Mouse (Mus musculus): Measurements from ENCODE around the gene Senp1. TPM values are rescaled to one million over a fixed set of nuclear protein-coding genes. Genes with fewer than 3 reads are reported as not detected.

Gene Senp1
- 20.6 and 31.0 TPM in 2 replicates for polyA plus RNA-seq (2012; ENCODE audit: low replicate concordance)

DNA sequence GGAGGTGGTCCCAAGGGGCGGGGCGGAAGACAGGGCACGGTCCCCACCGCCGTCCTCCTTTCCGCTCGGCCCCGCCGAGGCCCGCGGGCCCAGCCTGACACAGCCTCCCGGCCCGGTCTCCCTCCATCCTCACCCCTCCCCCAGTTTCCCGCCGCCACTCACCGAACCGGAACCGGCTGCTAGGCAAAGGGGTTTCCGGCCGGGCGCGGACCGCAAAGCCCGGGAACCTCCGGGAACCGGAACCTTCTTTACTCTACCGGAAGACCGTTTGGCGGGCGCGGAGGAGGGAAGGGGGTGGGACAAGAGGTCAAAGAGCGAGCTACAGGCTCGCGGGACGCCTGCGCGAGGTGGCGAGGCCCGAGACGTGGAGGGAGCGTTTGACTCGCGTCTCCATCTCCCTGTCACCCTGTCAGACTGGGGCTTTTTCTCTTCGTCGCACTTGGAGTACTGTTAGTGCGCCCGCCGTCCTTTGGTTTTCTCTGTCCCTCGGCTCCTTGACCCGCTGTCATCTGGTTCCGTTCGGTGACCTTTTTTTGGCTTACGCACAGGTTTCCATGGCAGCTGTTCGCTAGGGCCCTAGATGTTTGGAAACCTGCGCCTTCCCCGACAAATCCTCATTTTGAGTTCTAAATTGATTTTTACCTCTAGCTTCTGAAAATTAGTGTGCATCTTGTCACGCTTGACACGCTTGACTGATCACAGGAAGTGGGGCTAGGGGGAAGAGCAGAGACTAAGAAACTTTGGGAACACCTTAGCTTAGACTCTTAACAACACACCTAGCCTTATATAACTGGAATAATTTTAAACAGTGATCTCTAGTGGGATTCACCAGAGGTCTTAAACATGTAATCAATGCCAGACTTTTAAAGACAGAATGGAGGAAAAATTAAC lies at the start of gene Senp1:
Senp1 (minus strand) TSS at position 624 of the 891 bp plus-strand sequence.

DNA sequence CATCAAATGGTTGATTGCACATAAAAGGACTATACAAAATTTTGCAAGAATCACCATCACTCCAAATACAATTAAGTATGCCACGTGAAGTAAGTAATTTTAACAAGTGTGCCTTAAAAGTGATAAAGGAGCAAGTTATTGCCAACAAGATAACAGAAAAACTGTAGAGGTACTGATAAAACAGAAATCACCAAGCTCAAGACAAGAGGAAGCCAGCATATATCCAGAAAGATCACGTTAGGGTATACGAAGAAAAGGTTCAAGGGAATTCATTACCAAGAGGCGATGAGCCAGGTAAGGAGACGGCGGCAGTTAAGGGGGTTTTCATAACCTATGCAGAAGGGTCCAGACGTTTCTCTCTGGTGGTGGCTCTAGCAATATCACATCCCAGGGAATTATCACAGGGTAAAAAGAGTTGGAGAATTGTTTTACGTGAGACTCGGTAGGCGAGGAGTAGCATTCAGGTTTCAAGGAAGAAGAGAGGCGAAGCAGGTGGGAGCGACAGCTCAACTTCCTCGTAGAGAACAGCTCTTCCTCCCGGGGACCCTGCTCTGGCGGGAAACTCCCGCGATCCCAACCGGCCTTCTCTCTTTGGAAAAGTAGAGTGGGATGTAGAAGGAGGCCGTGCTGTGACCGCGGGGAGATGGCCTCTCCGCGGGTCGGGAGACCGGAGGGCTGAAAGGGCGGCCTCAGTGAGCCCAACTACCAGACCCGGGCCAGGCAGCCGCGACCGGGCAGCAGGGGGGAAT lies 998 bp downstream of the Senp1 start, which contains the start of gene Pfkm:
Pfkm (plus strand) TSS at position 218 of the 749 bp plus-strand sequence.

DNA sequence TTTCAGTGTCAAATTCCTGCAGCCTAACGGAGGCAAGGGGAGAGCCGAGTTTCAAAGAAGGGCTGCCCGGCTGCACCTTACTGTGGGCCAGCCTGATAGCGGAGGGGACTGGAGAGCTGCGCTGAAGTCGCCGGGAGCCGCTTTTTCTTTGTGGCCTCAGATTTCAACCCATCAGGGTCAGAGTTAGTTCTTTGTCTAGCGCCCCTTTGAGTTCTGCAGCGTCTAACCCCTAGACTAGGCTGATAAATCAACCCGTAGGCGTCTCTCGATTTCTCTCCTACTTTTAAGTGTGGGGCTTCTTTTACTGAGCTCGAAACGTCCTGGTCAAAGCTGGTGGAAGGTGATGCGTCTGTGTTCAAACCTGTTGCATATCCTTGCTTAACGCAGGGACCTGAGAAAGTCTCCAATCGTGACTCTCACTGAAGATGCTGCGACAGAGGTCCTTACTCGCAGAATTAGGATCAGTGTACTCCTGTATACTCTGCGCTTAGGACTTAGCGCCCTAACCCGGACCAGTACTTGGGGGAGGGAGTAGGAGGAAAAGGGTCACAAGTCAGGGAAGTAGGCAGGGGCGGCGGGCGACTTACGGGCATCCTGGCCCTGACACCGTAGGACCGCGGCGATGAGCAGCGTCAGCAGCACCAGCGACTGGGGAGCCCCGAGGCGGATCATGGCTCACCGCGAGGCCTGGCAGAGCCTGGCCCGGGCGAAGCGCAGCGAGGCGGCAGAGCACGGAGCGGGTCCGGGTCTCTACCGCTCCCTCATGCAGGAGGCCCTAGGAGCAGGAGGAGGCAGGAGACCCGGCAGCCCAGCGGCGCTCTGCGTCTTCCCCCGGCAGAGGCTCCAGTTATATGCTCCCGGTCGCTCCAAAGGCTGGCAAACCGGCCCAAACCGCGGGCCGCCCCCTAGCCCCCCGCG lies 89.5 kb downstream of the Senp1 start, which contains the start of gene Col2a1:
Col2a1 (minus strand) TSS at position 874 of the 918 bp plus-strand sequence.

Other genes with a start within 250 kb of the Senp1 start
- 211 and 326 TPM in 2 replicates for gene Hdac7, start 249.2 kb downstream of the Senp1 start, polyA plus RNA-seq (2012; ENCODE audit: low replicate concordance)
- 0.05 and 1.0 TPM in 2 replicates for gene Vdr, start 183.1 kb downstream of the Senp1 start, polyA plus RNA-seq (2012; ENCODE audit: low replicate concordance)
- gene Tmem106c, start 129.5 kb downstream of the Senp1 start, polyA plus RNA-seq (2012; ENCODE audit: low replicate concordance) = 5.7 and 17.3 TPM in 2 replicates
- gene Col2a1, start 89.0 kb downstream of the Senp1 start, polyA plus RNA-seq (2012; ENCODE audit: low replicate concordance) = not detected in 2 replicates
- gene Pfkm, start 1.2 kb downstream of the Senp1 start, polyA plus RNA-seq (2012; ENCODE audit: low replicate concordance) = 10.8 and 21.1 TPM in 2 replicates
- gene Asb8, start 71.9 kb upstream of the Senp1 start, polyA plus RNA-seq (2012; ENCODE audit: low replicate concordance) = 1.5 and 4.5 TPM in 2 replicates
- 0.27 and 0.57 TPM in 2 replicates for gene Ccdc184, start 73.4 kb upstream of the Senp1 start, polyA plus RNA-seq (2012; ENCODE audit: low replicate concordance)
- gene Olfr288, start 101.8 kb upstream of the Senp1 start, polyA plus RNA-seq (2012; ENCODE audit: low replicate concordance) = not detected in 2 replicates
- 0.08 TPM in 1 of 2 replicates, not detected in the other for gene Gm44579, start 127.2 kb upstream of the Senp1 start, polyA plus RNA-seq (2012; ENCODE audit: low replicate concordance)
- gene Olfr287, start 127.3 kb upstream of the Senp1 start, polyA plus RNA-seq (2012; ENCODE audit: low replicate concordance) = not detected in 2 replicates
- gene Olfr286, start 140.7 kb upstream of the Senp1 start, polyA plus RNA-seq (2012; ENCODE audit: low replicate concordance) = not detected in 2 replicates
- gene H1fnt, start 163.5 kb upstream of the Senp1 start, polyA plus RNA-seq (2012; ENCODE audit: low replicate concordance) = not detected in 2 replicates
- gene Zfp641, start 202.4 kb upstream of the Senp1 start, polyA plus RNA-seq (2012; ENCODE audit: low replicate concordance) = 0.03 TPM in 1 of 2 replicates, not detected in the other
- not detected in 2 replicates for gene Olfr285, start 223.6 kb upstream of the Senp1 start, polyA plus RNA-seq (2012; ENCODE audit: low replicate concordance)
- gene Olfr284, start 247.2 kb upstream of the Senp1 start, polyA plus RNA-seq (2012; ENCODE audit: low replicate concordance) = not detected in 2 replicates

Data from leukemia stem cell, adult 10-12 weeks (primary cell).